Mouse (Mus musculus) megakaryocyte, embryonic 14.5 days (primary cell): ENCODE results near the gene Ap4s1.

Source experiments
- FLI1 ChIP-seq: IDR thresholded peaks from 2 replicates; pipeline ENCODE4 v1.6.1; 2012; ENCODE audit warnings: low read length, inconsistent platforms, mixed read lengths
- GATA1 ChIP-seq: IDR thresholded peaks from 3 replicates; pipeline ENCODE4 v1.6.1; 2012; ENCODE audit warnings: mixed read lengths, low read length, inconsistent platforms, borderline replicate concordance

DNA sequence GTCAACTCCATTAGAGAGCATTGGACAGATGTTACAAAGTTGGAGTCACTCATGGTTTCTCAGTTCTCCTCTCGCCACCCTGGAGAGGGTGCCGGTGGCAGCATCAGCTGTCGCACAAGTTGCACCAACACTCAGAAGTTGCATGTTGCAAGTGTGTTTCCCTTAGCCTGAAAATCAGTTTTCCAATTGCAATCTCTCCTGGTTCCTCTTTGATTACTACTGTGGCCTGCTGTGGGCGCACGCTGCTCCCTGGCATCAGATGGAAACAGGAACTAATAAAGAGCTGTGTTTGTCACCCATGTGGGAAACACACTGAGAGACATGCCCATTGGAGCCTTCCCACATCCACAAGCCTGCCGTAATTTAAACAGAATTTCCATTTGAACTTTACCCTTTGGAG is 27.8 kb downstream of the Ap4s1 start:
- TF ChIP-seq FLI1 (no peak), GATA1 (no peak)
